8 mouse cellular contexts compared by ENCODE assay signal in the genomic region with DNA sequence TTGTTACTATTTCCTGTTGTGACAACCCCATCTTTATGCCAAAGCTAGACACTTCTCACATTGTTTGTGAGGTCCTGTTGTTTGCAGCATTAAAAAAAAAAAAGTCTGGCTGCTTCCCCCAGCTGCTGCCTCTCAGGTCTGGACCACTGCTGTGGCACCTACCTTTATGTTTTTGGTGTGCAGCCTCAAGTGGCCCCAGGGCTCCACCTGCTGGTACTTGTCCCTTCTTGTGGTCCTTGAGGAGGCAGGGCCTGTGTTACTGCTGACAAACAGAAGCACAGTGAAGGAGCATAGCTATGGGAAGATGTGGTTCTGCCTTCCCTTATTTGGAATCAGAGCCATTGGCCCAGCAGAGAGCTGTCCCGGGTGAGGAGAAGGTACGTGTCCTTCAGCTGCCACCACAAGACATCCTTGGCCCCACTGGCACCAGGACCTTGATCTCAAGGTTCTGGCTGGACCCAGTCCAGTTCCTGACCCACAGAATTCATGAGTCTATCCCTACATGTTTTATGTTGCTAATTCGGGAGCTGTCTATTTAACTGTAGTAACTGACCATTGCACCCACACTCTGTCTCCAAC. TPM values are rescaled to one million over a fixed set of nuclear protein-coding genes. Genes with fewer than 3 reads are reported as not detected.
DNase-seq lines count a peak whose midpoint lies in the region; ATAC-seq and TF ChIP-seq lines count a peak whose summit lies in the region.

No protein-coding gene starts in this region.

- no peaks in the 10 kb centered on the region for H3K36me3 ChIP-seq in hindbrain, postnatal 0 days (ENCODE audit: insufficient read depth, low read length)
- H3K36me3 ChIP-seq in hindbrain, embryonic 16.5 days (ENCODE audit: control insufficient read depth, insufficient read depth, low read length) = no peaks in the 10 kb centered on the region
- no peaks in the 10 kb centered on the region for H3K36me3 ChIP-seq in lung, embryonic 14.5 days (ENCODE audit: insufficient read depth)

- WGBS in hindbrain, postnatal 0 days = 60% methylated on average over 3 of the region's 3 CpGs
- WGBS in hindbrain, embryonic 16.5 days = 57% methylated on average over 3 of the region's 3 CpGs
- 49% methylated on average over 3 of the region's 3 CpGs for WGBS in lung, embryonic 14.5 days

- H3K9ac ChIP-seq in hindbrain, postnatal 0 days (replicated peaks; ENCODE audit: low read length) = no peak overlapping the region
- no peak overlapping the region for H3K9ac ChIP-seq in hindbrain, embryonic 16.5 days (ENCODE audit: low read depth, low read length)
- H3K9ac ChIP-seq in lung, embryonic 14.5 days = no peak overlapping the region

- H3K4me3 ChIP-seq in hindbrain, postnatal 0 days (ENCODE audit: low read length) = no peak overlapping the region
- no peak overlapping the region for H3K4me3 ChIP-seq in hindbrain, embryonic 16.5 days (ENCODE audit: low read length)
- no peak overlapping the region for H3K4me3 ChIP-seq in lung, embryonic 14.5 days (ENCODE audit: low read depth, low read length)

- no peaks in the 10 kb centered on the region for H3K4me1 ChIP-seq in hindbrain, postnatal 0 days (ENCODE audit: insufficient read depth, low read length)
- H3K4me1 ChIP-seq in hindbrain, embryonic 16.5 days (ENCODE audit: control insufficient read depth, insufficient read depth, low read depth, low read length) = peaks cover 4% of the 10 kb centered on the region; the same call in 1 of the 2 replicates
- H3K4me1 ChIP-seq in lung, embryonic 14.5 days (ENCODE audit: insufficient read depth) = 0 out of 2 replicates have a peak, but pooled peaks cover 5% of the 10 kb centered on the region

- ATAC-seq in hindbrain, postnatal 0 days = no peak
- no peak for ATAC-seq in hindbrain, embryonic 16.5 days
- no peak for ATAC-seq in lung, embryonic 14.5 days (ENCODE audit: insufficient read depth)

- H3K27me3 ChIP-seq in hindbrain, postnatal 0 days (ENCODE audit: insufficient read depth, low read length) = no peaks in the 10 kb centered on the region
- no peaks in the 10 kb centered on the region for H3K27me3 ChIP-seq in hindbrain, embryonic 16.5 days (replicated peaks; ENCODE audit: control insufficient read depth, insufficient read depth, low read length)
- H3K27me3 ChIP-seq in lung, embryonic 14.5 days (ENCODE audit: insufficient read depth, low read length) = peaks cover 4% of the 10 kb centered on the region

- DNase-seq in hindbrain, postnatal 0 days (ENCODE audit: low spot score) = no peak
- DNase-seq in B cell, adult 2 months = peak; percentile 82 to 83
- DNase-seq in ZHBTc4 (ENCODE audit: low read depth, low spot score) = peak; percentile 63
- peak; percentile 29 for DNase-seq in embryo, embryonic 9.5 days (ENCODE audit: extremely low spot score)
- peak; percentile 37 for DNase-seq in lung, embryonic 14.5 days
- DNase-seq in spleen, postnatal 14 days (ENCODE audit: low spot score in 2 of 2) = peak; percentile 59 to 76
- no peak for DNase-seq in left cerebral cortex, adult 11 months (ENCODE audit: low spot score)

- peak; percentile 60 for TF ChIP-seq CTCF in hindbrain, postnatal 0 days (IDR thresholded peaks at IDR 0.05; ENCODE audit: low read depth)
- TF ChIP-seq CTCF in lung, embryonic 14.5 days (IDR thresholded peaks at IDR 0.05; ENCODE audit: low read depth) = peak; percentile 60

- H3K9me3 ChIP-seq in hindbrain, postnatal 0 days (ENCODE audit: low read length) = no peaks in the 10 kb centered on the region
- H3K9me3 ChIP-seq in hindbrain, embryonic 16.5 days (ENCODE audit: control insufficient read depth, low read length) = no peaks in the 10 kb centered on the region
- H3K9me3 ChIP-seq in lung, embryonic 14.5 days (ENCODE audit: low read depth, low read length) = no peaks in the 10 kb centered on the region

- no peak overlapping the region for H3K27ac ChIP-seq in hindbrain, postnatal 0 days
- no peak overlapping the region for H3K27ac ChIP-seq in hindbrain, embryonic 16.5 days (ENCODE audit: low read depth, low read length)
- H3K27ac ChIP-seq in lung, embryonic 14.5 days (ENCODE audit: low read depth) = no peak overlapping the region

- H3K4me2 ChIP-seq in hindbrain, postnatal 0 days (ENCODE audit: low read depth, low read length) = no peak overlapping the region
- no peak overlapping the region for H3K4me2 ChIP-seq in hindbrain, embryonic 16.5 days (ENCODE audit: low read length)
- no peak overlapping the region for H3K4me2 ChIP-seq in lung, embryonic 14.5 days

RNA-seq across cellular contexts. Expression of a gene that starts 6.2 kb away (rescaled TPM):
- total RNA-seq in hindbrain, postnatal 0 days (2014; rRNA removed) = 84.2 and 99.0 TPM in 2 replicates
- polyA plus RNA-seq in hindbrain, postnatal 0 days (2015; fragmentation: Nextera tagmentation; extraction: Ambion mirVana) = 62.2 and 65.8 TPM in 2 replicates
- polyA plus RNA-seq in hindbrain, embryonic 16.5 days (2015; fragmentation: Nextera tagmentation; extraction: Ambion mirVana) = 78.6 and 89.5 TPM in 2 replicates
- polyA plus RNA-seq in lung, embryonic 14.5 days (2014; fragmentation: Nextera tagmentation; extraction: Ambion mirVana) = 3.9 and 4.5 TPM in 2 replicates

RNA-seq across cellular contexts. Expression of a gene that starts 30.2 kb away (rescaled TPM):
- total RNA-seq in hindbrain, postnatal 0 days (2014; rRNA removed) = 0.42 and 0.50 TPM in 2 replicates
- 0.52 and 0.60 TPM in 2 replicates for polyA plus RNA-seq in hindbrain, postnatal 0 days (2015; fragmentation: Nextera tagmentation; extraction: Ambion mirVana)
- polyA plus RNA-seq in hindbrain, embryonic 16.5 days (2015; fragmentation: Nextera tagmentation; extraction: Ambion mirVana) = 0.44 and 0.62 TPM in 2 replicates
- 2.1 and 2.3 TPM in 2 replicates for polyA plus RNA-seq in lung, embryonic 14.5 days (2014; fragmentation: Nextera tagmentation; extraction: Ambion mirVana)

RNA-seq across cellular contexts. Expression of a gene that starts 42.7 kb away (rescaled TPM):
- total RNA-seq in hindbrain, postnatal 0 days (2014; rRNA removed) = not detected in 2 replicates
- polyA plus RNA-seq in hindbrain, postnatal 0 days (2015; fragmentation: Nextera tagmentation; extraction: Ambion mirVana) = 1.7 and 3.4 TPM in 2 replicates
- 1.2 and 1.5 TPM in 2 replicates for polyA plus RNA-seq in hindbrain, embryonic 16.5 days (2015; fragmentation: Nextera tagmentation; extraction: Ambion mirVana)
- polyA plus RNA-seq in lung, embryonic 14.5 days (2014; fragmentation: Nextera tagmentation; extraction: Ambion mirVana) = 0.87 and 1.0 TPM in 2 replicates

RNA-seq across cellular contexts. Expression of a gene that starts 55.6 kb away (rescaled TPM):
- 14.8 and 15.3 TPM in 2 replicates for total RNA-seq in hindbrain, postnatal 0 days (2014; rRNA removed)
- polyA plus RNA-seq in hindbrain, postnatal 0 days (2015; fragmentation: Nextera tagmentation; extraction: Ambion mirVana) = 7.3 and 7.4 TPM in 2 replicates
- polyA plus RNA-seq in hindbrain, embryonic 16.5 days (2015; fragmentation: Nextera tagmentation; extraction: Ambion mirVana) = 7.3 and 8.1 TPM in 2 replicates
- 7.2 and 7.8 TPM in 2 replicates for polyA plus RNA-seq in lung, embryonic 14.5 days (2014; fragmentation: Nextera tagmentation; extraction: Ambion mirVana)

Comparison
In these comparisons a context has a peak if more than half of its experiments do, and no peak if none do; other contexts are left out.
1. DNase-seq: peak in B cell, adult 2 months (2 of 2), ZHBTc4 (single experiment), embryo, embryonic 9.5 days (single experiment), lung, embryonic 14.5 days (single experiment) and spleen, postnatal 14 days (2 of 2); none in hindbrain, postnatal 0 days (single experiment) and left cerebral cortex, adult 11 months (single experiment).
2. RNA of a gene that starts 6.2 kb away (polyA plus RNA-seq): 78.6 to 89.5 TPM in hindbrain, embryonic 16.5 days and 62.2 to 65.8 TPM in hindbrain, postnatal 0 days; 3.9 to 4.5 TPM in lung, embryonic 14.5 days; every median in the first group is over 10 times any median in the second.